Mouse (Mus musculus) activated CD4-positive, CD25-positive, alpha-beta regulatory T cell, adult 4 months (primary cell): ENCODE data around the gene Tceanc2. TPM values are rescaled to one million over a fixed set of nuclear protein-coding genes. Genes with fewer than 3 reads are reported as not detected.

Experiments
- ATAC-seq: one replicate; pipeline ENCODE4 v1.8.0; 2017
- polyA plus RNA-seq, 2 experiments: library from polyadenylated mRNA; unstranded; fragments of 100-300 nt; shearing (Covaris generic); gene quantifications; one replicate each; pipeline ENCODE4 v1.2.1; 2017

Tceanc2 gene
- 10 to 100 TPM in 1 of 2 experiments, 1 to 10 TPM in 1; 9.8 to 20.5 TPM for polyA plus RNA-seq

- peak; percentile 48 for ATAC-seq
These were observed at the start of gene Tceanc2 for GRCm38 (mm10) chr4:107178830-107179490. TSS of gene Tceanc2 (minus strand) at chr4:107179116.

DNA sequence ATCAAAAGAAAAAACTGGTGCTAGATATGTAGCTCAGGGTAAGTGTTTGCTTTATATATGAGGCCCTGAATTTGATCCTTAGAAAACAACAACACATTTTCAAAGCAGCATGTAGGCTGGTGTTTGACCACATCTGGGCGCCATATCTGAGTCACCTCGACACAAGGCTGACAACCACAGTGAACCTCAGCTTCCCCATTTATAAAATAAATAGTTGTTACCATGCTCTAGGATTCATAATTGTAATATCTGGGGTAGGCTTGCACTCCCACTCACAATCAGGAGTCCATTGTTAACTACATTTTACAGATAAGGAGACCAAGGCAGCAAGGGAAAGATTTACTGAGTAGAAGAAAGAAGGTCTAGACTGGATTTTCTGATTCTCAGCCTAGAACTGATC is 47.4 kb upstream of the Tceanc2 start:
- ATAC-seq, result no peak

DNA sequence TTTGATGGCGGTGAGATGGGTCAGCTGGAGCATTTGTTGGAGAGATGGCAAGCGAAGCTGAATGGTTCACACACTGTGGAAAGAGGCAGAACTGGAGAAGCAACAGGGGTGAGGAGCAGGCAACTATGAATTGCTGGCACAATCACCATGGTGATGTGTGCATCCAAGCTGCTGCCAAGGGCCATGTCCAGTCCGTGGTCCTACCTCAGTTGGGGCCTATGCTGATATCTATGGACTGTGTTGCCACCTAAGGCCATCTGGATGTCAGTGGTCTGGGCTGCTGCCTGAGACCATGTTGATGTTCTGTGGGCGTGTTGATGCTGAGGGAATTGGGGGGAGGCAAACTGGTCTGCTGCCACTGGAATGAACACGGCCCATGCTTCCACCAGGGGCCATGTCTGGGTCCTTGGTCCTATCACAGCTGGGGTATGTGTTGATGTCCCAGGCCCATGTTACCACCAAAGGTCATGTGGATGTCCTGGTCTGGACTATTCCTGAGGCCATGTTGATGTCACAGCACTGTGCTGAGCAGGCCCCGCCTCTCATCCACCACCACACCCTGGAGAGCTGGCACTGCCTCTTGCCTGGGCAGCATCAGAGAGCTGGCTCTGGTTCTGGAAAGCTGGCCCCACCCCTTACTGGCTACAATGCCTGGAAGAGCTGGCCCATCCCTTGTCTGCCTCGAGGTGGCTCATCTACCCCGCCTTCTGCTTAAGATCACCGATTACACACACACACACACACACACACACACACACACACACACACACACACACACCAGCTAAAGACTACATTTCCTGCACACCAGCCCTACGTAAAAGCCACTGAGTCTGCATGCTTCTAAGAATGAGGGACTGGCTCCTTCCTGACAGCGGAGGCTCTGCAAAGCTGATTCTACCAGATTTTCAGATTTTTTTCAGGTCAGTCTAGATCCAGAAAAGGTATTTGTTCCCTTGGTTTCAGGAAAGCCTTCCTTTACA is 44.6 kb upstream of the Tceanc2 start:
- ATAC-seq, result peak; percentile 46

GRCm38 (mm10) chr4:107221524-107221923 is 42.6 kb upstream of the Tceanc2 start:
- no peak for ATAC-seq

DNA sequence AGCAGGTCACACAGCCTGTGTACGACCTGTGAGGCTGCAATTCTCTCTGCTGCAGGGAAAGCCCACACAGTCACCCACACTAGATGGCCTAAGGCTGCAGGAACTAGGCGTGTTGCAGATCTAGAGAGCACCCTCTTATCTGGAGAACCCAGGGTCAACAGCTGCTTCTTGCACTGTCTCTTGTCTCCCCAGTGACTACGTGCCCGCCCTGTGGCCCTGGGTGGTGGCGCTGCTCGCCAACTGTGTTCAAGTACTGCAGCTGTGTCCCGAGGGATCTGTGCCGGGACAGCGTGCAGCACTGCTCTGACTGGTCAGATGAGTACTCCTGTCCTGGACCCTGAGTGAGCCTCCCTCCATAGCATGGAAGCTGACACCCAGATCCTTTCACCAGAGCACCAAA is 38.7 kb upstream of the Tceanc2 start:
- no peak for ATAC-seq

DNA sequence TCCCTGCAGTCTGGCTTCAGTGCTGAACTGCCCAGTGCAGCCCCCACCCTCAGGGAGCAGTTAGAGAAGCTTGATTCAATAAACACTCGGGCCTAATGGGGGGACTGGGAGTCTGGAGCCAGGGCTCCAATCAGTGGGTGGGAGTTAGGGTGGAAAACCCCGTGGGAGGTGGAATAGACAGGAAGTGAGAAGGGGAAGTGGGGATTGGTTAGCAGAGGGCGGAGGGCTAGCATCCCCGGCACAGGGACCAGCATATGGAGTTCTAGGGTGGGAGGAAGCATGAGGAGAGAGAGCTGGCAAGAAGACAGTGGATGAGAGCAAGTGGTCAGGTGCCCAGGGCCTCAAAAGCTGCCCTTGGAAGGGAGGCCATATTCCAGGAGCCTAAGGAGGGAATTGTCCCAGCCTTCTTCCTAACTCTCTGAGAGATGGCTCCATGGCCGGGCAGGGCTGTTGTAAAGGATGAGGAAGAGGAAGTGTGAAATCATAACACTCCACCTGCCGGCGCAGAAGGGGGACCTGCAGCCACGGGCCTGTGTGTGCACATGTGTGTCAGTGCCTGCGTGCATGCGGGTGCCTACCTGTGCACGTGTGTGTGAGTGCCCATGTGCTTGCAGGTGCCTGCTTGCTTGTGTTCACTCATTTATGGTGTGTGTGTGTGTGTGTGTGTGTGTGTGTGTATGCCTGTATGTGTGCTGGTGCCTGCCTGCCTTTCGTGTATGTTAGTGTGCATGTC is 34.5 kb upstream of the Tceanc2 start:
- ATAC-seq, result no peak

DNA sequence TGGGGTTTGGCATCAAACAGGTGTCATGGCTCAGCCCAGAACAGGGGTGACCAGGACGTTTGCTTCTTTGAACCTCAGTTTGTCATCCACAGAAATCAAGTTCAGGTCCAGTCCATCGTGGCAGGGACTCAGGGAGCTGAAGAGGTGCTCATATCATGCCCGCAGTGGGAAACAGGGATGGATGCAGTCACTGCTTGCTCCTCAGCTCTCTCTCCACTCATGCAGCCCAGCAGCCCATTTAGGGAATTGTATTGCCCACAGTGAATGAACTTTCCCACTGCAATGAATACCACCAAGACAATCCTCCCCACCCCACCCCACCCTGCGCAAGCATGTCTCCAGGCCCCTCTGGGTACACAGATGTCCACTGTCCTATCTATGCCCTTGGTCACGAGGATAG is 33.0 kb upstream of the Tceanc2 start:
- ATAC-seq, result no peak

DNA sequence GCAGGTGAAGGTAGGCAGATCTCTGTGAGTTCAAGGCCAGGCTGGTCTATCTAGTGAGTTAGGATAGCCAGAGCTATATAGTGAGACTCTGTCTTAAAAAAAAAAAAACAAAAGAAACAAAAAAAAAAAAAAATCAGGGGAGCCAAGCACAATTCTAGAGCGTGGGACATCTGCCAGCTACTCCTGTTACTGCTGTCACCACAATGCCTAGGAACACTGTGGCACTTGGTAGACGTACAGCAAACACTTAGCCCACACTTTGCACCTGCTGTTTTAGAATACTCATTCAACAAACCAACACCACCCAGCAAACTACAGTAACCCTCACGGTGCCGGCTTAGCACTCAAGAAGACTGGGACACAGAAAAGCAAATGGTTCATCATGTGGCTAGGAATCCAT is 32.5 kb upstream of the Tceanc2 start:
- no peak for ATAC-seq

GRCm38 (mm10) chr4:107210483-107211097 is 31.7 kb upstream of the Tceanc2 start:
- no peak for ATAC-seq

GRCm38 (mm10) chr4:107208880-107209279 is 30.0 kb upstream of the Tceanc2 start, which contains the start of gene Ldlrad1:
TSS of gene Ldlrad1 (plus strand) at chr4:107209180.
- ATAC-seq, result no peak

- no peak for ATAC-seq
These were observed 28.1 kb upstream of the Tceanc2 start for GRCm38 (mm10) chr4:107207016-107207415.

DNA sequence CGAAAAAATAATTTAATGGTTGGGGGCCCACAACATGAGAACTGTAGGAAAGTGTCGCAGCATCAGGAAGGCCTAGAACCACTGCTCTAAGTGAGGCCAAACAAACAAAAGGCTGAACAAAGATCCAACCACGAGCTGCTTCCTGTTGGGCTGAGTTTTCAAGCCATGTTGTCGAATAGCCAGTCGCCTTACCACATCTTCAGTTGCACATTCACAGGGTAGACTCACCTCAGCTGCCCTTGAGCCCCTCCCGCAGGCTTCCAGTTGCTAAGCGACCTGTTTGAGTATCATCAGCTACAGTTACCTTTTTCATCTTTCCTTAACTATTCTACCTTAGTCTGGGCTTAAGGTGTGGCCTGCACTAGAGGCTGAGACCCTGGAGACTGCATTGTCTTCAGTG is 24.1 kb upstream of the Tceanc2 start:
- ATAC-seq, result peak; percentile 13

DNA sequence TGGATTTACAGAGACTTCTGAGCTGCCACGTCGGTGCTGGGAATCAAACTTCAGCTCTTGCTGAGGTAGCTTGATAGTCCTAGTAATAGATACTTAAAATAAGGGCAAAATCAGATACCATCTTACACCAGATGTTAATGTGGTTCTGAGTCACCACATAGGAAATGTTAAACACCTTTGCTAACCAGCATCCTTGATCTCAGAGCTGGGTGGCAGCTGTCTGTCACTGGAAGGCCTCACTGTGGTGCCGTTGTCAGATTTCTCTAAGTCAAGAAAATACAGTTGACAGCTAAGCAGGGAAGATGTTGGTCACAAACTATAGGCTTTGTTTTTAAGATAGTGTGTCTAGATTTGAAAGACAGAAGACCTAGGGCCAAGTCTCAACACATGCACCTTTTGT is 22.9 kb upstream of the Tceanc2 start:
- peak; percentile 78 for ATAC-seq

GRCm38 (mm10) chr4:107198072-107198471 is 19.2 kb upstream of the Tceanc2 start:
- ATAC-seq, result no peak

DNA sequence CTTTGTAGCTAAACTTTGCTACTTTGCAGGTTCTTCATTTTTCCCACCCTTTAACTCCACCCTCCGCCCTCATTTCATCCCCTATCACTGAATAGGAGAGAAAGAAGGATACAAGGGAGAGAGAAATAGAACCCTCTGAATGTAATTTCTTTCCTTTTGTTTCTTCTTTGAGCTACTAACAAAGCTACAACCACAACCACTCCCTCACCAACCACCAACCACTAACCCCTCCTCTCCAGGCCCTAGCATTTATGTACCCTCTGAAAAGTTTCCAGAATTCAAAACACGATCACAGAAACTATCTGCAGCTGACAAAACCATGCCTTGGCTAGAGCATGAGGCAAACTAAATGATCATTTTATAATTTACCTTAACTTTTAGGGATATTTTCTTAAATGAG is 17.5 kb upstream of the Tceanc2 start:
- ATAC-seq, result no peak

DNA sequence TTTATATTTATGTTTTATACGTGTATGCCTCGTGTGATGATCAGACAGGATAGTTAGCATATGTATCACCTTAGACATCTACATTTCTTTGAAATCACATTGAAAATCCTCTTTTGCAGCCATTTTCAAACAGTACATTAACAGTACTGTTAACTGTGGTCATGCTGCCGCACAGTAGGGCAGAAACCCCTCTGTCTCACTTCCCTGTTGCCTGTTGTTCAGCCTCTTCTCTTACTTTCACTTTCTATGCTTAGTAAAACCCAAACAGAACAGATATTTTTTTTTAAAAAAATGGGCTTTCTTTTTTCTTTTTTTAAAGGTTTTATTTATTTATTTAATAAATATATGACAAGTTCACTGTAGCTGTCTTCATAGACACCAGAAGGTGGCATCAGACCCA is 14.9 kb upstream of the Tceanc2 start:
- peak; percentile 40 for ATAC-seq

DNA sequence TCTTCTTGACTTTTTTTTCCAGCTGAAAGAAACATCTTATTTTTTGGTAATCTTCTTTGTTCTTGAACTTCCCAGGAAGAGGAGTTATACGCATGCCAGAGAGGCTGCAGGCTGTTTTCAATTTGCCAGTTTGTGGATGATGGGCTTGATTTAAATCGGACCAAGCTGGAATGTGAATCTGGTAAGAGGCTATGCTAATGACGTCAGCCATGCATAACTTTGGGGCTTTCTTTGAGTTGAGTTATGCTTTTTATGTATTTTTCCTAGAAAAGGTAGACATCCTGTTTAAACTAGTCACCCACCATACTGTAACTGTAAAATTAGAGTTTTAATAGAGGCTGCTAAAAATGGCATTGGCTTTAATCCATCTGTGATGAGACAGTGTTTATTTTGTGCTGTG is 6.8 kb upstream of the Tceanc2 start:
- no peak for ATAC-seq

GRCm38 (mm10) chr4:107183203-107183602 is 4.3 kb upstream of the Tceanc2 start:
- no peak for ATAC-seq

DNA sequence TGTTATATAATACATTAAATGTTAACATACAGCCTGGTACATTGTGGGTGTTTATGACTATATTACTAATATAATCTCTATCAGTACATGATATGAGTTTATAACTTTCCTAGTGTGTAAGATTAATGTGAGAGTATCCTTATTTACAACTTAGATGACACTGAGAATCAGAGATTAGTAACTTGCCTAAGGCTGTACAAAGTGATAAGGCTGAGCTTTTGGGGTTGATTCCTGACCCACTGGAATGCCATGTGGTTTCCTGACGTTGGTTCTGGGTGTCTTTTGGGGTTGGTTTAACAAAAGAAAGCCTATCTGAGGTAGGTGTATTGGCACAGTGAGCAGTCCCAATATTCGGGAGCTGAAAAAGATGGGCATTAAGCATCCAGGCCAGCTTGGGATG is 3.9 kb upstream of the Tceanc2 start:
- ATAC-seq, result no peak

DNA sequence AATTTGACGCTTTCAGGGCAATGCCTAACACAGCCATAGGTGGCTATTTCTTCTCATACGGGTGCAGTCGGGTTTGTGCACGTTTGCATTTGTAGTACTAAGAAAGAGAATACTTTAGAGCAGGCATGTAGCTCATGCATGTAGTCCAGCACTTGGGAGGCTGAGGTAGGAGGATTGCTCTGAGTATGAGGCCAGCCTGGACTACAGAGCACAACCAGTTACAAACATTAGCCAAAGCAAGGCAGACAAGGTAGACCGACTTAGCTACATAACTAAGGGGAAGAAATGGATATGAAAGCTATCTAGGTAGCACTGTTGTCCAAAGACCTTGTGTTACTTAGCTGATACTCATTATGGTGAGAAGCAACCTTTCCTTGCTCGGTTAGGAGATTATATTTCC is 3.0 kb upstream of the Tceanc2 start:
- ATAC-seq, result no peak

DNA sequence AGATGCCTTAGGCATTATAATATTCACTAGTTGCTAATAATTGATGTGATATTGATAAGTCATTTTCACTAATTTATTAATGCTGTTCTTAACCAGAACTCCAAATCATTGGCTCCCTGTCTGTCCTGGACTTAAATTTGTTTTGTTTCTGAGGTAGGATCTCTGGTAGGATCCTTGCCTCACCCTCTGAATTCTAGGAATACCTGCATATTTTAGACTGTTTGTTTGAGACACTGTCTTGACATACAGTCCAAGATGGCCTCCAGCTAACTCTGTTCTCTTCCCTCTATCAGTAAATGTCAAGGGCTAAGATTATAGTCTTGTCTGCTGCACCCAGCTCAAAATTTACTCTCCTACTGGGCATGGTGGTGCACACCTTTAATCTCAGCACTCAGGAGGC is 1.8 kb upstream of the Tceanc2 start:
- ATAC-seq, result no peak

DNA sequence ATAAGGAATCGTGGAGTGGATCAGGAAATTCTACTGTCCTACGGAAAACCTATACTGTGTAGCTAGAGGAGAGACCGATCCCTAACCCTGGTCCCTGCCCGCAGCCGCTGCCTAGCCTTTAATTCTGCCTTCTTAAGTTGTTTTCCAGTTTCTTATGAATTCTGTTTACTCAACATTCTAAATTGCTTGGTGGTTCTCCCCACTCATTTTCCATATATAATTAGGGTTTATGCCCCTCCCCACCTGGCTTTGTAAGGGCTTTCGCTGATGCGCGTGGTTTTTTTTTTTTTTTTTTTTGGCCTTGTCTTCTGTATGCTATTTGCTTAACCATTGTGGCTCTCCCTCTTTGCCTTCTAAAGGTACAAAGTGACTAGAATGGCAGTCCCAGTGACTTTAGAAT is 645 bp upstream of the Tceanc2 start:
- no peak for ATAC-seq
